Mouse (Mus musculus): ENCODE data around the gene Zfp553.

- no peak for TF ChIP-seq POLR2A (IDR thresholded peaks at IDR 0.05; ENCODE audit: borderline replicate concordance, insufficient read depth, low read length)
- TF ChIP-seq CTCF (IDR thresholded peaks at IDR 0.05; ENCODE audit: borderline replicate concordance, insufficient read depth, low read depth, low read length) = no peak
Observed at GRCm38 (mm10) chr7:127233765-127234164, 904 bp downstream of the Zfp553 start.
